Mouse (Mus musculus) heart, adult 2 months (tissue): ENCODE measurements around the gene Fbxo4.

Source experiments
- CTCF ChIP-seq: fragments of 200-600 bp; IDR thresholded peaks from 2 replicates; pipeline ENCODE4 v1.8.1; 2022; ENCODE audit warnings: antibody characterized with exemption, mild to moderate bottlenecking, moderate library complexity
- EP300 ChIP-seq: fragments of 200-500 bp; IDR thresholded peaks from 2 replicates; pipeline ENCODE4 v1.6.1; 2011; ENCODE audit warnings: low read depth, low read length, control low read depth; ENCODE audit not compliant: insufficient read depth
- POLR2A ChIP-seq: fragments of 200-500 bp; IDR thresholded peaks from 2 replicates; pipeline ENCODE4 v1.6.1; 2011; ENCODE audit warnings: mild to moderate bottlenecking, low read depth, low read length, control low read depth; ENCODE audit not compliant: insufficient read depth

DNA sequence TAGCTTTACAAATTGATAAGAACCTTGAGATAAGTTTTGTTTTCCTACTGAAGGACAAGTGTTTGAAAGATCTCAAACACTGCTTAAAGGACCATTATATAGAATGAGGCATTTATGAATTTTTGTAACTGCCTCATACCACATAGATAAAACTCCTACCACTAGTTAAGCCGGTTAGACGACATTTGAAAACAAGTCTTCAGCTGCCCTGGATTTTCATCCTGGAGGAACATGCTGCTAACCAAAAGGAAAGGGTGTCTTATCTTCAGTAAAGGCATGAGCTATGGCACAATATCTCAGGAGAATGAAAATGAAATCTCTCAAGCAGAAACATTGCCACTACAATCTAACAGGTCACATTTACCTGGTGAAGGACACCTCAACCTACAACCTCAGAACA lies 44.4 kb upstream of the Fbxo4 start:
- TF ChIP-seq POLR2A (no peak), CTCF (no peak), EP300 (no peak)
